Mouse (Mus musculus): ENCODE data around the gene Ddx39b. TPM values are rescaled to one million over a fixed set of nuclear protein-coding genes. Genes with fewer than 3 reads are reported as not detected.

Ddx39b gene
- total RNA-seq, 2 experiments from 2014 or later: 147 to 169 TPM

Small RNA genes lying within 50 kb of the gene (microRNA-seq; reads per million reads assigned to microRNA genes)
- gene Mir6973a (0 reads per million in 2 experiments), gene Mir6974 (0 reads per million in 2 experiments), gene Mir6975 (0.50 to 0.95 reads per million in 2 experiments), gene Mir8094 (0 reads per million in 2 experiments)

Other genes with a start within 250 kb of the Ddx39b start
- gene Vars, start 240.8 kb upstream of the Ddx39b start, total RNA-seq (2021): 10 to 100 TPM; 31.4 to 40.7 TPM
- 1 to 10 TPM; 2.0 to 2.5 TPM for gene Vwa7, start 225.2 kb upstream of the Ddx39b start, total RNA-seq (2021)
- gene Sapcd1, start 213.7 kb upstream of the Ddx39b start, total RNA-seq (2021): 1 to 10 TPM; 2.8 to 3.1 TPM
- 1 to 10 TPM; 1.5 to 3.5 TPM for gene Msh5, start 195.0 kb upstream of the Ddx39b start, total RNA-seq (2021)
- gene Clic1, start 191.8 kb upstream of the Ddx39b start, total RNA-seq (2021): 10 to 100 TPM; 39.2 to 50.5 TPM
- gene Ddah2, start 182.7 kb upstream of the Ddx39b start, total RNA-seq (2021): 10 to 100 TPM; 45.3 to 51.9 TPM
- gene Ly6g6c, start 176.4 kb upstream of the Ddx39b start, total RNA-seq (2021): not detected
- under 1 TPM in 1 of 2 experiments, not detected in 1; 0.20 TPM for gene Mpig6b, start 175.6 kb upstream of the Ddx39b start, total RNA-seq (2021)
- not detected for gene Ly6g6e, start 164.8 kb upstream of the Ddx39b start, total RNA-seq (2021)
- gene Ly6g6d, start 163.7 kb upstream of the Ddx39b start, total RNA-seq (2021): under 1 TPM in 1 of 2 experiments, not detected in 1; 0.97 TPM
- under 1 TPM in 1 of 2 experiments, not detected in 1; 0.23 TPM for gene Ly6g6f, start 156.1 kb upstream of the Ddx39b start, total RNA-seq (2021)
- gene Abhd16a, start 152.5 kb upstream of the Ddx39b start, total RNA-seq (2021): 10 to 100 TPM; 59.1 to 65.0 TPM
- gene Ly6g5c, start 133.5 kb upstream of the Ddx39b start, total RNA-seq (2021): not detected
- gene Ly6g5b, start 126.3 kb upstream of the Ddx39b start, total RNA-seq (2021): under 1 TPM in 1 of 2 experiments, not detected in 1; 0.34 TPM
- 1 to 10 TPM; 4.9 to 6.3 TPM for gene Gpank1, start 120.3 kb upstream of the Ddx39b start, total RNA-seq (2021)
- gene Csnk2b, start 119.7 kb upstream of the Ddx39b start, total RNA-seq (2021): 100 to 1,000 TPM; 165 to 166 TPM
- 10 to 100 TPM; 11.8 to 18.8 TPM for gene D17H6S53E, start 115.4 kb upstream of the Ddx39b start, total RNA-seq (2021)
- gene Apom, start 109.7 kb upstream of the Ddx39b start, total RNA-seq (2021): not detected
- gene Bag6, start 106.6 kb upstream of the Ddx39b start, total RNA-seq (2021): 100 to 1,000 TPM; 217 to 220 TPM
- gene Prrc2a, start 76.8 kb upstream of the Ddx39b start, total RNA-seq (2021): 100 to 1,000 TPM; 128 to 149 TPM
- 1 to 10 TPM; 2.4 to 2.6 TPM for gene Aif1, start 65.7 kb upstream of the Ddx39b start, total RNA-seq (2021)
- 1 to 10 TPM; 4.6 to 5.3 TPM for gene Lst1, start 53.3 kb upstream of the Ddx39b start, total RNA-seq (2021)
- under 1 TPM; 0.68 to 0.75 TPM for gene Ltb, start 47.3 kb upstream of the Ddx39b start, total RNA-seq (2021)
- under 1 TPM; 0.23 to 0.99 TPM for gene Tnf, start 39.7 kb upstream of the Ddx39b start, total RNA-seq (2021)
- under 1 TPM in 1 of 2 experiments, not detected in 1; 0.16 TPM for gene Lta, start 36.4 kb upstream of the Ddx39b start, total RNA-seq (2021)
- not detected for gene Gm16181, start 20.9 kb upstream of the Ddx39b start, total RNA-seq (2021)
- 1 to 10 TPM; 2.1 to 3.3 TPM for gene Atp6v1g2, start 8.1 kb upstream of the Ddx39b start, total RNA-seq (2021)
- gene Nfkbil1, start 6.0 kb upstream of the Ddx39b start, total RNA-seq (2021): 10 to 100 TPM in 1 of 2 experiments, 1 to 10 TPM in 1; 9.9 to 11.1 TPM
- gene H2-D1, start 21.0 kb downstream of the Ddx39b start, total RNA-seq (2021): 10 to 100 TPM; 39.3 to 47.2 TPM
- gene H2-Q1, start 78.7 kb downstream of the Ddx39b start, total RNA-seq (2021): under 1 TPM; 0.23 to 0.70 TPM
- under 1 TPM; 0.34 to 0.45 TPM for gene H2-Q2, start 100.5 kb downstream of the Ddx39b start, total RNA-seq (2021)
- 1 to 10 TPM; 5.1 to 6.0 TPM for gene H2-Q4, start 137.9 kb downstream of the Ddx39b start, total RNA-seq (2021)
- gene H2-Q6, start 183.1 kb downstream of the Ddx39b start, total RNA-seq (2021): under 1 TPM in 1 of 2 experiments, not detected in 1; 0.43 TPM
- 1 to 10 TPM in 1 of 2 experiments, under 1 TPM in 1; 0.68 to 1.4 TPM for gene H2-Q7, start 197.4 kb downstream of the Ddx39b start, total RNA-seq (2021)
- under 1 TPM; 0.14 to 0.52 TPM for gene H2-Q10, start 228.3 kb downstream of the Ddx39b start, total RNA-seq (2021)

Data from gastrocnemius, postnatal 10 days (tissue).